Mouse (Mus musculus) MN1 (cell line): ENCODE results near the gene D930048N14Rik.
A peak's percentile ranks its signal among the peaks of the same experiment; 100 is the strongest.

Experiments used
- DNase-seq: peaks from one replicate; pipeline ENCODE4 v3.0.0-alpha.2; 2016; ENCODE audit warnings: low spot score

Gene D930048N14Rik

GRCm38 (mm10) chr11:51702831-51703230 is 52.1 kb downstream of the D930048N14Rik start:
- DNase-seq = no peak

GRCm38 (mm10) chr11:51703379-51703998 is 52.7 kb downstream of the D930048N14Rik start:
- peak; percentile 51 for DNase-seq

GRCm38 (mm10) chr11:51706451-51706850 is 55.7 kb downstream of the D930048N14Rik start:
- DNase-seq = no peak

GRCm38 (mm10) chr11:51707080-51707479 is 56.3 kb downstream of the D930048N14Rik start:
- no peak for DNase-seq
